Mouse (Mus musculus) heart, adult 2 months (tissue): ENCODE data around the gene Asb8. TPM values are rescaled to one million over a fixed set of nuclear protein-coding genes. Genes with fewer than 3 reads are reported as not detected.

Source experiments
- DNase-seq, 2 experiments: peaks; one replicate each; pipeline ENCODE4 v3.0.0; 2021
- H3K27ac ChIP-seq: fragments of 200-600 bp; 2 replicates; pipeline ENCODE4 v1.8.1; 2022
- H3K27me3 ChIP-seq: fragments of 200-500 bp; 2 replicates; pipeline ENCODE4 v1.6.1; 2012; ENCODE audit warnings: mild to moderate bottlenecking, low read length, inconsistent platforms, mixed read lengths; ENCODE audit not compliant: control insufficient read depth, insufficient read depth
- H3K36me3 ChIP-seq: fragments of 200-500 bp; 2 replicates; pipeline ENCODE4 v1.6.1; 2012; ENCODE audit warnings: low read length, inconsistent platforms; ENCODE audit not compliant: control insufficient read depth, insufficient read depth
- H3K4me1 ChIP-seq: fragments of 200-500 bp; 2 replicates; pipeline ENCODE4 v1.6.1; 2011; ENCODE audit warnings: low read length; ENCODE audit not compliant: control insufficient read depth, insufficient read depth
- H3K4me3 ChIP-seq: fragments of 200-600 bp; 2 replicates; pipeline ENCODE4 v1.8.1; 2022
- H3K79me2 ChIP-seq: fragments of 200-500 bp; replicated peaks from 2 replicates; pipeline ENCODE4 v1.6.1; 2012; ENCODE audit warnings: mild to moderate bottlenecking, inconsistent platforms, low read length, moderate library complexity, mixed read lengths; ENCODE audit not compliant: control insufficient read depth, insufficient read depth
- H3K9ac ChIP-seq: fragments of 200-500 bp; 2 replicates; pipeline ENCODE4 v1.6.1; 2012; ENCODE audit warnings: low read depth, mild to moderate bottlenecking, control low read depth, inconsistent platforms, low read length, mixed read lengths
- CTCF ChIP-seq: fragments of 200-600 bp; IDR thresholded peaks from 2 replicates; pipeline ENCODE4 v1.8.1; 2022; ENCODE audit warnings: antibody characterized with exemption, mild to moderate bottlenecking, moderate library complexity
- EP300 ChIP-seq: fragments of 200-500 bp; IDR thresholded peaks from 2 replicates; pipeline ENCODE4 v1.6.1; 2011; ENCODE audit warnings: low read depth, low read length, control low read depth; ENCODE audit not compliant: insufficient read depth
- POLR2A ChIP-seq: fragments of 200-500 bp; IDR thresholded peaks from 2 replicates; pipeline ENCODE4 v1.6.1; 2011; ENCODE audit warnings: mild to moderate bottlenecking, low read depth, low read length, control low read depth; ENCODE audit not compliant: insufficient read depth
- WGBS: fragments of 180-500 bp; shearing (Covaris S2); methylation state at CpG from one replicate; pipeline ENCODE4 v1.1.7; 2018; 5-methylcytosine and 5-hydroxymethylcytosine counted together
- intact Hi-C: fragments of 180-260 bp; cut with DNase I; formaldehyde crosslinking; loops from one replicate; pipeline ENCODE4 v1.15.1; 2025
- polyA plus RNA-seq: library from polyadenylated mRNA; depleted of rRNA; stranded (reverse); fragments of >200 nt; gene quantifications from 2 replicates; pipeline ENCODE4 v1.2.3, GENCODE M21; 2012
- total RNA-seq, 2 experiments: library from RNA; stranded (reverse); gene quantifications; 2 replicates each; pipeline ENCODE4 v1.2.3; 2021

The Asb8 gene
- total and polyA plus RNA-seq, 3 experiments, result 104 to 118 (median 105) TPM

GRCm38 (mm10) chr15:98111791-98112190, 53.6 kb downstream of the Asb8 start:
- peak overlapping the region; percentile 95 for H3K27ac ChIP-seq
- peak overlapping the region; percentile 57 for H3K9ac ChIP-seq
- DNase-seq, result peak in 1 of 2 experiments; percentile 38
- H3K4me3 ChIP-seq, result no peak overlapping the region
- H3K27me3 ChIP-seq, result no peaks in the 10 kb centered on the region
- intact Hi-C loops, result no loop called here
- WGBS, result 45% methylated on average over 5 of the region's 5 CpGs
- H3K79me2 ChIP-seq, result no peaks in the 10 kb centered on the region
- peaks cover 9% of the 10 kb centered on the region for H3K36me3 ChIP-seq
- H3K4me1 ChIP-seq, result peaks cover 5% of the 10 kb centered on the region
- TF ChIP-seq CTCF (no peak), POLR2A (peak; percentile 14; the same call in 1 of the 2 replicates)

- peak; percentile 87 to 90 for DNase-seq
- H3K27me3 ChIP-seq, result no peaks in the 10 kb centered on the region
- H3K27ac ChIP-seq, result peak overlapping the region; percentile 95
- peak overlapping the region; percentile 95 for H3K9ac ChIP-seq
- H3K79me2 ChIP-seq, result no peaks in the 10 kb centered on the region
- intact Hi-C loops, result loop anchor here (2.0 to 5.0 kb wide), 2 partner anchors 16 to 44 kb away; partner anchors contain the start of genes Pfkm and Senp1
- TF ChIP-seq POLR2A (peak; percentile 94), EP300 (0 out of 2 replicates have a peak, but pooled peaks have one; percentile 40), CTCF (peak; percentile 25)
- peaks cover 2% of the 10 kb centered on the region; the same call in 1 of the 2 replicates for H3K4me1 ChIP-seq
- WGBS, result 2% methylated on average over 37 of the region's 37 CpGs
- peaks cover 2% of the 10 kb centered on the region; the same call in 1 of the 2 replicates for H3K36me3 ChIP-seq
- peak overlapping the region; percentile 61 for H3K4me3 ChIP-seq
Measured at GRCm38 (mm10) chr15:98108297-98109152, 56.9 kb downstream of the Asb8 start.

- TF ChIP-seq CTCF (no peak), POLR2A (no peak), EP300 (no peak)
- peaks cover 2% of the 10 kb centered on the region; the same call in 1 of the 2 replicates for H3K4me1 ChIP-seq
- 0 out of 2 replicates have a peak overlapping the region, but pooled peaks have one; percentile 12 for H3K9ac ChIP-seq
- no peaks in the 10 kb centered on the region for H3K27me3 ChIP-seq
- H3K79me2 ChIP-seq, result no peaks in the 10 kb centered on the region
- no peak for DNase-seq
- peaks cover 2% of the 10 kb centered on the region; the same call in 1 of the 2 replicates for H3K36me3 ChIP-seq
- H3K27ac ChIP-seq, result peak overlapping the region; percentile 95; the same call in 1 of the 2 replicates
- peak overlapping the region; percentile 61 for H3K4me3 ChIP-seq
- intact Hi-C loops, result loop anchor here (2.0 to 5.0 kb wide), 2 partner anchors 15 to 45 kb away; partner anchors contain the start of genes Pfkm and Senp1
- WGBS, result 30% methylated on average over 11 of the region's 11 CpGs
Measured at GRCm38 (mm10) chr15:98107703-98108296, 57.6 kb downstream of the Asb8 start.

- H3K4me1 ChIP-seq, result peaks cover 2% of the 10 kb centered on the region; the same call in 1 of the 2 replicates
- no peak for DNase-seq
Measured at GRCm38 (mm10) chr15:98107230-98107629, 58.2 kb downstream of the Asb8 start.

GRCm38 (mm10) chr15:98106506-98106905, 58.9 kb downstream of the Asb8 start:
- no peak overlapping the region for H3K9ac ChIP-seq
- TF ChIP-seq CTCF (no peak), EP300 (no peak), POLR2A (no peak)
- WGBS, result 46% methylated on average over 6 of the region's 6 CpGs

More at GRCm38 (mm10) chr15:98107230-98107629, 58.2 kb downstream of the Asb8 start:
- H3K27me3 ChIP-seq, result no peaks in the 10 kb centered on the region
- no peak overlapping the region for H3K27ac ChIP-seq
- TF ChIP-seq CTCF (no peak), EP300 (no peak), POLR2A (no peak)
- no peaks in the 10 kb centered on the region for H3K79me2 ChIP-seq
- H3K36me3 ChIP-seq, result peaks cover 1% of the 10 kb centered on the region; the same call in 1 of the 2 replicates
- H3K9ac ChIP-seq, result no peak overlapping the region
- 80% methylated on average over 6 of the region's 6 CpGs for WGBS
- H3K4me3 ChIP-seq, result no peak overlapping the region
- intact Hi-C loops, result loop anchor here (5.0 kb wide), 1 partner anchor 45 kb away; no protein-coding TSS in a partner anchor

More at GRCm38 (mm10) chr15:98106506-98106905, 58.9 kb downstream of the Asb8 start:
- DNase-seq, result no peak
- Histone ChIP-seq H3K36me3 (no peaks in the 10 kb centered on the region), H3K4me3 (no peak overlapping the region), H3K79me2 (no peaks in the 10 kb centered on the region), H3K27ac (no peak overlapping the region), H3K4me1 (peaks cover 2% of the 10 kb centered on the region; the same call in 1 of the 2 replicates), H3K27me3 (no peaks in the 10 kb centered on the region)
- intact Hi-C loops, result loop anchor here (5.0 kb wide), 1 partner anchor 46 kb away; no protein-coding TSS in a partner anchor
